Mouse (Mus musculus) hindbrain, embryonic 16.5 days (tissue): ENCODE measurements around the gene Adsl. TPM values are rescaled to one million over a fixed set of nuclear protein-coding genes. Genes with fewer than 3 reads are reported as not detected.
A peak's percentile ranks its signal among the peaks of the same experiment; 100 is the strongest.
"Not testable (repeated sequence)": the region's sequence is repeated elsewhere in the genome, so short reads cannot be mapped to it uniquely, and the experiment has no call there.

ENCODE experiments used
- ATAC-seq: fragments of 200-750 bp; cut with Nextera tagmentation; 2 replicates; pipeline ENCODE4 v1.8.0; 2017; ENCODE audit warnings: moderate TSS enrichment, moderate library complexity
- H3K27ac ChIP-seq: fragments of 300-500 bp; sonication (generic); 2 replicates; pipeline ENCODE4 v1.5.1; 2014; ENCODE audit warnings: low read depth, mild to moderate bottlenecking, control low read depth, low read length, moderate library complexity
- H3K27me3 ChIP-seq: fragments of 300-500 bp; sonication (generic); replicated peaks from 2 replicates; pipeline ENCODE4 v1.6.1; 2014; ENCODE audit warnings: low read length; ENCODE audit not compliant: control insufficient read depth, insufficient read depth
- H3K36me3 ChIP-seq: fragments of 300-500 bp; sonication (generic); 2 replicates; pipeline ENCODE4 v1.6.1; 2014; ENCODE audit warnings: mild to moderate bottlenecking, low read length, moderate library complexity, mixed read lengths; ENCODE audit not compliant: control insufficient read depth, insufficient read depth
- H3K4me1 ChIP-seq: fragments of 300-500 bp; sonication (generic); 2 replicates; pipeline ENCODE4 v1.6.1; 2014; ENCODE audit warnings: low read depth, low read length; ENCODE audit not compliant: control insufficient read depth, insufficient read depth
- H3K4me2 ChIP-seq: fragments of 300-500 bp; sonication (generic); 2 replicates; pipeline ENCODE4 v1.6.1; 2014; ENCODE audit warnings: mild to moderate bottlenecking, low read length, control low read depth, moderate library complexity
- H3K4me3 ChIP-seq: fragments of 300-500 bp; sonication (generic); 2 replicates; pipeline ENCODE4 v1.5.1; 2014; ENCODE audit warnings: mild to moderate bottlenecking, low read length, control low read depth, moderate library complexity
- H3K9ac ChIP-seq: fragments of 300-500 bp; sonication (generic); 2 replicates; pipeline ENCODE4 v1.6.1; 2014; ENCODE audit warnings: low read depth, mild to moderate bottlenecking, control low read depth, low read length, moderate library complexity
- H3K9me3 ChIP-seq: fragments of 300-500 bp; sonication (generic); 2 replicates; pipeline ENCODE4 v1.6.1; 2014; ENCODE audit warnings: mild to moderate bottlenecking, low read length, moderate library complexity; ENCODE audit not compliant: control insufficient read depth
- WGBS: fragments of 180-500 bp; shearing (Covaris S2); extraction: QIAGEN DNeasy Blood & Tissue Kit; methylation state at CpG from one replicate; pipeline ENCODE4 v1.1.7; 2014; 5-methylcytosine and 5-hydroxymethylcytosine counted together
- polyA plus RNA-seq: library from polyadenylated mRNA; unstranded; fragments of >200 nt; fragmentation: Nextera tagmentation; extraction: Ambion mirVana; gene quantifications from 2 replicates; pipeline ENCODE4 v1.2.1, GENCODE M21; 2015

Adsl gene
- polyA plus RNA-seq: 116 TPM in 2 replicates

DNA sequence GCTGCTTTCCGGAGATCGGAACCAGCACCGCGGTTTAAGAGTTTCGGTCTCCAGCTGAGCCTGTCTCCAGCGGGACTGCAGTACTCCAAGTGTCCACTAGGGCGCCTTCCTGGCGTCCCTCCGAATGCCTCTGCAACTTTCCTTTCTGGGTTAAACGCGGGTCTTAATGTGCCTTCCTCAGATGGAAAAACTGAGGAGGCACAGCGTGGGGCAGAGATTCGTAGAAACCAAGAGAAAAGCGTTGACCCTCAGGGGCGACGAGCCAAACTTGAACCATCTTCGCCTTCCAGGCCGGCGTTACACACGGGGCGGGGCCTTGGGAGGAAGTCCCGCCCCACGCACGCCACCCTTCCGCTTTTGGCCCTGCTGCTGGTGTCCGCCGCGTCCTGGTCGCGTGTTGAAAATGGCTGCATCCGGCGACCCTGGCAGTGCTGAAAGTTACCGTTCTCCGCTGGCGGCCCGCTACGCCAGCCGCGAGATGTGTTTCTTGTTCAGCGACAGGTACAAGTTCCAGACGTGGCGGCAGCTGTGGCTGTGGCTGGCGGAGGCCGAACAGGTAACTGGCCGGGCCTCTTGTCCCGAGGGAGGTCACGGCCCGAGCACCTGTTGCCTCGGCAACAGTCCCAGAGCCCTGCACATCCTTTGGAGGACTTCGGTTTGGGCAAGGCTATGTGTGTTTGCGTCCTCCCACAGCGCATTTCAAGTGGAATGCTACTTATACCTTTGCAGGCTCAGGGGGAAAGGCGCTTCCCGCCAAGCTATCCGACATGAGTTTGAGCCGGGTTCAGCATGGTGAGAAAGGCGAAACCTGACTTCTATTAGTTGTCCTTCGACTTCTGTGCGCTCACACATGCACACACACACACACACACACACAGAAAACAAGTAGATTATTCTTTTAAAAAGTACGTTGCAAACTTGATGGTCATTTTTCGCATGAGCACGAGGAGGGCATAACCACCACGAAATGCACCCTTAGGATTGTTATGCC, at the start of gene Adsl:
Gene Adsl, plus strand, starts transcription at position 346 of the 991 bp plus-strand sequence.
- WGBS: under 1% methylated on average over 63 of the region's 63 CpGs
- Histone ChIP-seq H3K27me3 (no peaks in the 10 kb centered on the region), H3K36me3 (peaks cover 9% of the 10 kb centered on the region), H3K4me3 (peak within 1 kb of the TSS; percentile 85), H3K9me3 (no peaks in the 10 kb centered on the region), H3K4me1 (peaks cover 9% of the 10 kb centered on the region), H3K9ac (peak within 1 kb of the TSS; percentile 74), H3K27ac (peak within 1 kb of the TSS; percentile 86), H3K4me2 (peak within 1 kb of the TSS; percentile 69)
- ATAC-seq: peak; percentile 96

DNA sequence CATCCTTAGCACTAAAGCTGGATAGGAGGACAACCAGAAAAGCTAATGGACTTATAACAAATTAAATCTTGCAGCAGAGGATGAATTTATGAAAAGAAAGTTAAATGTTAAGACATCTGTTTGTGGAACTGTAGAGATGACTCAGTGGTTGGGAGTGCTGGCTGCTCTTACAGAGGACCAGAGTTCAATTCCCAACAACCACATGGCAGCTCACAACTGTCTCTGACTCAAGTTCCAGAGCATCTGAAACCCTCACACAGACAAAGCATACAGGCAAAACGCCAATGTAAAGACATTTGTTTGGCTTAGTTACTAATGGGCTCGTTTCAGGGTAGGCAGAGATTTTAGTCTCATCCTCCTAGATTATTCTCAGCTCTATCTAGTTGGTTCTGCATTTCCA, 48.5 kb upstream of the Adsl start:
- no peaks in the 10 kb centered on the region for H3K9me3 ChIP-seq
- ATAC-seq: no peak
- no peak overlapping the region for H3K4me2 ChIP-seq
- H3K27me3 ChIP-seq: no peaks in the 10 kb centered on the region
- no peak overlapping the region for H3K9ac ChIP-seq
- H3K4me1 ChIP-seq: no peaks in the 10 kb centered on the region
- H3K36me3 ChIP-seq: peaks cover 39% of the 10 kb centered on the region
- 75% methylated on average over 2 of the region's 2 CpGs for WGBS
- no peak overlapping the region for H3K4me3 ChIP-seq
- H3K27ac ChIP-seq: no peak overlapping the region

DNA sequence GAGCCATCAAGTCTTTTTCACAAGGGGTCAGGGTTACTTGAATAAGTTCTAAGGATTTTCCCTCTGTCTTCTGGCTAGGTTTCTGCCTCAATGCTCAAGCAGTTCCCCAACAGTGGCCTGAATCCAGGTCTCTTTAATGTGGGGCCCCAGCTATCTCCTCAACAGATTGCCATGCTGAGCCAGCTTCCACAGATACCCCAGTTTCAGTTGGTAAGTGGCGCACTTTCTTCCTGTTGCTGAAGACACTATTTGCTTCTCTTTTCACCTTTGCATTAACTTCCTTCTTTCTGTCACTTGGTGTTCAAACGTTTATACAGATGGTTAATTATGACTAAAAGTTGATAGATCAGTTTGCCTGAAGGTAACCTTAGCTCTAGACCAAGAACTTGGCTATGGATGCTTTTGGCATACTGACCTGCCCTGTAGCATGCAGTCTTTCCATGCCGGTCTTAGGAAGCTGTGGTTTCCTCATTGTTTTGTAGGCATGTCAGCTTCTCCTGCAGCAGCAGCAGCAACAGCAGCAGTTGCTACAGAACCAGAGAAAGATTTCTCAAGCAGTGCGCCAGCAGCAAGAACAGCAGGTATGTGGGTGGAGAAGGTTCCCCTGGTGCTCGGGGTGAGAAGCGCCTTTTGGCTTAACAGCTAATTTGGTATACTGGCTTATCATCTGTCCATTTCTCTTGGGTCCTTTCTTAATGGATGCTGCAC, 46.3 kb upstream of the Adsl start:
- Histone ChIP-seq H3K27me3 (no peaks in the 10 kb centered on the region), H3K4me3 (no peak overlapping the region), H3K4me2 (no peak overlapping the region), H3K9ac (no peak overlapping the region), H3K36me3 (peaks cover 31% of the 10 kb centered on the region), H3K9me3 (no peaks in the 10 kb centered on the region), H3K4me1 (no peaks in the 10 kb centered on the region), H3K27ac (no peak overlapping the region)
- whole genome bisulfite sequencing: 89% methylated on average over 6 of the region's 6 CpGs
- no peak for ATAC-seq

GRCm38 (mm10) chr15:80904776-80905175, 43.5 kb upstream of the Adsl start:
- H3K4me3 ChIP-seq, H3K9ac ChIP-seq, H3K27ac ChIP-seq, ATAC-seq, H3K4me1 ChIP-seq, H3K27me3 ChIP-seq, H3K4me2 ChIP-seq, H3K9me3 ChIP-seq: not testable (repeated sequence)
- H3K36me3 ChIP-seq: peaks cover 31% of the 10 kb centered on the region
- 96% methylated on average over 6 of the region's 6 CpGs for WGBS

DNA sequence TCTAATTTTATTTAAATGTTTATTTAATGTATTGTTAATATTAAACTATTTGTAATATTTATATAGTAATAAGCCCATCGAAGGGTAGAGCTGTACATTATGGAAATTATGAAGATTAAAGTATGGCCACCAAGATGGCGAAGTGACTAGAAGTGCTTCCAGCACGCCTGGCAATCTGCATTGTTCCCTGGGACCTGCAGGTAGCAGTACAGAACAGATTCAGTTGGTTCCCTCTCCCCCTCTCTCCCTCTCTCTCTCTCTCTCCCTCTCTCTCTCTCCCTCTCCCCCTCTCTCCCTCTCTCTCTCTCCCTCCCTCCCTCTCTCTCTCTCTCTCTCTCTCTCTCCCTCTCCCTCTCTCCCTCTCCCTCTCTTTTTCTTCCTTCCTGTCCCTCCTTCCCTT, 38.1 kb upstream of the Adsl start:
- Histone ChIP-seq H3K4me1 (no peaks in the 10 kb centered on the region), H3K9me3 (no peaks in the 10 kb centered on the region), H3K27me3 (no peaks in the 10 kb centered on the region), H3K27ac (no peak overlapping the region), H3K36me3 (peaks cover 27% of the 10 kb centered on the region), H3K4me2 (no peak overlapping the region), H3K9ac (no peak overlapping the region), H3K4me3 (no peak overlapping the region)
- ATAC-seq: no peak
- 84% methylated on average over 3 of the region's 3 CpGs for WGBS

DNA sequence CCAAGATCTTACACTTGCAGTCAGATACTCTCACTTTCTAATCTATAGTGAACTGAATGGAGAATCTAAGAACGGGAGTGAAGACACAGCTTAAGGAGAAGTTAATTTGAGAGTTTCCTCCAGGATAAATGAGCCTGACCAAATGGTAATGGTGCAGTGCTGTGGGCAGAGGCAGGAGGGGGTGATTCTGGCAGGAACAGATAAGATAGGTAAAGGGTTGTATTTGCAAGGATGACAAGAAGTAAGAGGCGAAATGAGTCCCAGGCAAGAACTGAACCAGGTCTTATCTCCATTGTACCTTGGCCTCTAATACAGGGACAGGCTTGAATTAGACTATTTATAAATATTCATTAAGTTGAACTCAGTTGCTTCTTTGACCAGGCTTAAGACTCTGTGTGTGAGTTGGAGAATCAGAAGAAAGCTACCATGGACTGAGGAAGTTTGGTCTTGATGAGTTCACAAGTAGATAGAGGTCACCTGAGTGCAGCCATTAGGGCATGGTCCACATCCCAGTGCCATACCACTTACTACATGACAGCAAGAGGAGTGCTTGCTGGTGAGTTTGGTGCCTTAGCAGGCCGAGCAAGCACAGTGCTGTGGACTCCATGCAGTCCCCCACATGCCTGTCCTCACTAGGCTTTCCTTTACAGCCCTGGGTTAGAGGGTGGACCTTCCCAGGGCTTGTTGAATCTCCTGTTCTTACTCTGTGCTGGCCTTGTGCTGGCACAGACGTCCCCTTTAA, 37.3 kb upstream of the Adsl start:
- no peak overlapping the region for H3K27ac ChIP-seq
- no peaks in the 10 kb centered on the region for H3K9me3 ChIP-seq
- no peaks in the 10 kb centered on the region for H3K4me1 ChIP-seq
- H3K4me2 ChIP-seq: no peak overlapping the region
- 91% methylated on average over 4 of the region's 4 CpGs for WGBS
- H3K36me3 ChIP-seq: peaks cover 24% of the 10 kb centered on the region
- H3K27me3 ChIP-seq: no peaks in the 10 kb centered on the region
- no peak for ATAC-seq
- H3K9ac ChIP-seq: no peak overlapping the region
- H3K4me3 ChIP-seq: no peak overlapping the region

GRCm38 (mm10) chr15:80912175-80912574, 36.1 kb upstream of the Adsl start:
- WGBS: 92% methylated on average over 3 of the region's 3 CpGs

GRCm38 (mm10) chr15:80913803-80914202, 34.5 kb upstream of the Adsl start:
- Histone ChIP-seq H3K9me3 (no peaks in the 10 kb centered on the region), H3K36me3 (peaks cover 37% of the 10 kb centered on the region), H3K27me3 (no peaks in the 10 kb centered on the region), H3K4me3 (no peak overlapping the region), H3K4me1 (no peaks in the 10 kb centered on the region), H3K27ac (no peak overlapping the region), H3K4me2 (no peak overlapping the region), H3K9ac (no peak overlapping the region)
- ATAC-seq: no peak
- 95% methylated on average over 1 of the region's 1 CpGs for WGBS

More at GRCm38 (mm10) chr15:80912175-80912574, 36.1 kb upstream of the Adsl start:
- peaks cover 27% of the 10 kb centered on the region for H3K36me3 ChIP-seq
- H3K27me3 ChIP-seq: no peaks in the 10 kb centered on the region
- no peak overlapping the region for H3K4me2 ChIP-seq
- H3K4me1 ChIP-seq: no peaks in the 10 kb centered on the region
- no peak for ATAC-seq
- H3K27ac ChIP-seq: no peak overlapping the region
- H3K9me3 ChIP-seq: no peaks in the 10 kb centered on the region
- no peak overlapping the region for H3K9ac ChIP-seq
- H3K4me3 ChIP-seq: no peak overlapping the region
